Mouse (Mus musculus) urinary bladder, postnatal 4 days (tissue): Measurements from ENCODE around the gene Fam216a.
"Not testable (repeated sequence)": the region's sequence is repeated elsewhere in the genome, so short reads cannot be mapped to it uniquely, and the experiment has no call there.

Experiments used
- DNase-seq, 2 experiments: peaks; one replicate each; pipeline ENCODE4 v3.0.0; 2021 to 2022; ENCODE audit warnings: low spot score in 2 of 2

Gene Fam216a

DNA sequence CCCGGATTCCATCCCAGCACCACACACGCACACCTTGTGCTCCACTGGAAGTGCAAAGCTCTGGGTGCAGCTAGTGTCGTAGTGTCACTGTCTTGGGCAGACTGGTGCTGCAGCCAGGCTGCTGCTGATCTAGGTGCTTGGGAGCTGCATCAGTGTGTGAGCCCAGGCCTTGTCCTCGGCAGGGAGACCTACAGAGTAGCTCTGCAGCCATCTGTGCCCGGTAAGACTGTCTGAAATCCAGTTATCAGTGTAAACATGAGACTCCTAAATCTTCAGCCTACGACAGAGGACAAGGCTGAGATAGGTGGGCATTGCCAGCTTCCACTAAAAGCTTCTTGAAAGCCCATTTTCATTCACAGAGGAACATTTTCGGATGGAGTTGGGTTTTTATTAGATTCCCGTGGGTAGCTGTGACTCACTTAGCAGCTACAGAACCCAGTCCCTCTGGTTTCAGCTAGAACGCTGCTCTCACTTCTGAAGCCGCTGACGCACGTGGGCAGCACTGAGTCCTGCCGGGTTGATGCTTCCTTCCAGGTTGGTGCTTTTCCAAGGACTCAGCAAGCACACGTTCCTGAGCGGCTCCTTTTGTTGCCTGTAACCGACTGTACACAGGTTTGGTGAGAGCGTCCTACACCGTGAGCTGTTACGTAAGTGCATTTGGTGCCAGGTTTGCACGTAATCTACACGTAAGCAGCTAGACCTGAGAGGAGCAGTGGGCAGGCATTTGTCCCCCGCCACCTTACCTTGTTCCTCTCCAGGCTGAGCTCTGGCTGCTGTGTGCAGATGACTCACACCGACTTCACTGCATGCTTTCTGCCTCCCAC, 47.3 kb downstream of the Fam216a start:
- no peak for DNase-seq

DNA sequence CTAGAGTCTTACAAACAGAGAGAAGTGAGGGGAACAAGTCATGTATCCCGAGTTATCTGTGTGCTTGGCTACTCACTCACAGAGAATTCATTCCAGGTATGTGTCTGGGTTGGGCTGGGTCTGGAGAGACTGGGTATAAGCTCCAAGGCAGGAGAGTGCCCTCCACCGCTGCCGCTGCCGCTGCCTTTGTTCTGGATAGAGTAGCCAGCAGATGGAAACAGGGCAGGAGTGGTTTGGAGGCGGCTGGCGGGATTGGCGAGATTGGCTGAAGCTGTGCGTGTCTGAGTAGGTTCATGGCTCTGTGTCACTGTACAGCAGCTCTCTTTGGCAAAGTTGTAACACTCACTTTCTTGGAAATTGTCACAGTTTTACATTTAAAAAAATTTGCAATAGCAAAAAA, 48.6 kb downstream of the Fam216a start:
- DNase-seq, result no peak

DNA sequence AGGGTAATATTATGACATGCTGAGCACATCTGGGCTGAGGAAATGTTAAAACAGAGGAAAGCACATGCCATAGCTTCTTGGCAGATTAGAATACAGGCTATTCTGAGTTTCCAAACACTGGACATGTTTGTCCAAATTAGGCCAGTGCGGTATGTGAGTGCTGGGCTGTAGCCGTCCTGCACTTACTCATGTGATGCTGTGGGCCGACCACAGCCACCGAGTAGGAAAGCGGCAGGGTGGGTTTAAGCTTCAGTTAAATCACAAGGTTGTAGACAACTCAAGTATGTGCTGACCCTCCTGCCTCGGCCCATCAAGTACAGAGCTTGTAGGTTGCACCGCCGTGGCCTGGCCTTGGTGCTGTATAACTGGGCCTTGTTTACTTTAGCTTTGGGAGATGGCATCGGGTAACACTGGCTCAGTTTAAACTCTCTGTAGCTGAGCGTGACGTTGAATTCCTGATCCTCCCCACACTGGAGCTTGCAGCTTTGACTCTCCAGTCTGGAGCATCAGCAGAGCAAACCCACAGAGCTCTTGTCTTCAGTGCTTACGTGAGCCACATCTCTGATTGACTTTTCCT, 51.9 kb downstream of the Fam216a start:
- DNase-seq, result no peak

DNA sequence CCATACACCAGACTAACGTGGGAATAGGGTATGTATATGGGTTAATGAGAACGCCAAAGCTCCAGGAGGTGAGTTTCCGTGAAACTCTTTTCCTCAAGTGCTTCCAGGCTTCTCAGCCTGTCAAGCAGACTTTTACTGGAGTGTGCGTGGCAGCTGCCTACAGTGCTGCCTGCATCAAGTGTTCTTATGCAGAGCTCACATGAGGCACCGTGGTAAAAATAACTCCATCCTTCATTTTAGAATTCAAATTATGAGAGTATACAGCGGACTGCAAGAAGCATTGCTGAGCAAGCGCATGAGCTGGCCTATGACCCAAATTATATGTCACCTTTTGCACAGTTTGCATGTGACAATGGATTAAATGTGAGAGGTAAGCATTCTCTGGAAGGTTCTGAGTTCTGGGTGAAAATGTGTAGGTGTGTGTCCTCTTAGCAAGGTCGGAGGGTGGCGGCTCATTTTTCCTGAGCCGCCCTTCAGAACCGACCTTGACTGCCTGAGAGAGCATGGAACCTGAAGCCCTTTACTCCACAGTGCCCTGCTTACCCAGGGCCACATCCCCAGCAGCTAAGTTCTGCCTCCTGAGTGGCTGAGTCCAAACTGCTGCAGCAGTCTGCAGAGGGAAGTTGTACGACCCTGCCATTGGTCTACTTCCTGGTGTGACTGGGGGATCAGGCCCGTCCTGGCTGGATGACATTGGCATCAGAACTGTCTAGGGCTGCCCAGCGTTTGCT, 52.5 kb downstream of the Fam216a start:
- DNase-seq, result no peak

DNA sequence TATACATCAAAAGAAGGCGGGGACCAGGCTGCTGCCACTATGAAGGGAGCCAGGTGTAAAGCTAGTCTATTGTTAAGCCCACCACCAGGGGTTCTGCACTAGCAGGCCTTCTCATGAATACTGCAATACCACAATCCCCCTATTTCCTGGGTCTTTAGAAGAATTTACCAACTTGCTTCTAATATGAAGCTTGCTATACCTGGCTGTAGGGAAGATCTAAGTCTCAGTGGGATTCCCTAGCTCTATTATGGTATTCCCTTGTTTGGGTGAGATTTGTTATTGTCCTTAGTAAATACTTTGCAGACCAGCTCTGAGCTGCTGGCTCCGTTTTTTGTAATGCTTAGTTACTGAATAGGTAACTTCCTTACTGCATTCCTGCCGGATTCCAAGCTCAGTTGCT, 53.2 kb downstream of the Fam216a start:
- DNase-seq, result not testable (repeated sequence)

DNA sequence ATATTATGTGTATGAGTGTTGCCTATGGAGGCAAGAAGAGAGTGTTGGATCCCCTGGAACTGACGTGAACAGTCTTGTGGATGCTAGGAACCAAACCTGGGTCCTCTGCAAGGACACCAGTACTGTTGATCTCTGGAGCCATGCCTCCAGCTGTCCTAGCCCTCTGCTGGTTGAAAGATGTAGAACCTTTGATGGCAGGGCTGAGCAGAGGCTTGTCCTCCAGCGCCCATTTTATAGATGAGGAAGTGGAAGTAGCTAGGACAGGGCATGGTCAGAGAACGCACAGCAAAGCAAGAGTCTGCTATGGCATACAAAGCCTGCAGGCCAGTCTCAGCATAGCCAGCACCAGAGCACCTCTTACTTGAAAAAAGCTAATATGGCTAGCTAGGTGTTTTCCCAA, 54.1 kb downstream of the Fam216a start:
- no peak for DNase-seq

DNA sequence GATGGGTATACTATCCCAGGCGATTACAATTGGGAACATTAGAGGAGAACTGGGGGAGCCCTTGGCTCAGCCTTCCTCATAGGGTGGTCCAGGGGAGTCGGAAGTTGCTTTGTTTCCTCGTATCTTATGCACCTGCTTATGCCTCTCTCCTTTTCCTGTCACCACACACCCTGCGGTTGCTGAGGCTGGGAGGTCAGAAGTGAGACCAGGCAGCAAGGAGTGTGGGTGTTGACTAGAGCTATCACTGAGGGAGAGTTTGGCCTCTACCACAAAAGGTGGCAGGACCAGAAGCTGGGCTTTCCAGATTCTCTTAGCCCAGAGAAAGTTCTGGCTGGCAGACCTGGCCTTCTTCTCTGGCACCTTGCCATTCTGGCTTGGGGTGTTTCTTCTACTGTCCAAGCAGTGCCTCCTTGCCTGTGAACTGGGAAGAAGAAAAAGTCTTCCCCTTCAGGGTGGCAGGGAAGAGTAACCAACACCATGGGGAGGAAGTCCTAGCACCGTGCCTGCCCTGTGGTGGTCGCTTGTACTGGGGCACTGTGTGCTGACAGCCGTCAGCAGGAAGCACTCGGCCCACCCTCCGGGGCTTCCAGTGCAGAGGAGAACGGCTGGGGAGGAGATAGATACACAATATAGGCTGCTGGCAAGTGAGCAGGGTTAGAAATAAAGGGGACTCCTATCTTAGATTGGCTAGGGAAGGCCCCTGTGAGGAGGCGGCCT, 54.7 kb downstream of the Fam216a start:
- no peak for DNase-seq

DNA sequence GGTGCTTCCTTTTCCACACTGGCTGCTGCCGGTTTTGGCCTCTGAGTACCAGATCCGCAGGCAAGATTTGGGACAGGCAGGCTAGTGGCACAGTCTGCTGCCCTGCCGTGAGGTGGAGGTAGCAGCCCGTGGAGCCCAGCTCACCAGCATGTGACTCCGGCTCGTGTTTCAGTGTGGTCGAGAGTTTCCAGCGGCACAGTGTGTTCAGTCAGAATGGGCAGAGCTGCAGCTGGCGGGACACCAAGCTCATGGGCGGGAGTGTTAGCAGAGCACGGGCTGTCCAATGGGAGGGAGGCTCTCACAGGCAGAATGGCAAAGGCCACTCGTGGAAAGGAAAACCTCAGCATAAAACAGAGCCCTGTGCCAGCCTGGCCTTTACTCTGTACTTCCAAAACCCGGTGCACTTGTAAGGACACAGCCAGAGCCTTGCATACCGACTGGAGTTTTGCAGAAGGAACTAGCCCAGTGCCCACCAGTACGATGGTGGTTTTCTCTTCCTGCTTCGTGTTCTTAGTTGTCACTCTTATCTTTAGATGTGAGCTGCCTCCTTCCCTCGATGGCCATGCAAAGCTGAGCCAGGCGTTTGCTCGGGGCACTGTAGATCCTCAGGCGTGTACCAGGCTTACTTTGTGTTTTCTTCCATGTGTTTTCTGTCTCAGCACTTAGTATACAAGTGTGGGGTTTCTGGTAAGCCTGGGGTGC, 57.0 kb downstream of the Fam216a start:
- DNase-seq, result peak; percentile 78 to 79
